Mouse (Mus musculus) CD4-positive helper T cell, adult 2 months (primary cell): ENCODE measurements around the gene Akap6.

Experiments used
- DNase-seq: peaks from one replicate; pipeline ENCODE4 v3.0.0-alpha.2; 2012; ENCODE audit warnings: low read depth, missing footprints, low spot score

The Akap6 gene

DNA sequence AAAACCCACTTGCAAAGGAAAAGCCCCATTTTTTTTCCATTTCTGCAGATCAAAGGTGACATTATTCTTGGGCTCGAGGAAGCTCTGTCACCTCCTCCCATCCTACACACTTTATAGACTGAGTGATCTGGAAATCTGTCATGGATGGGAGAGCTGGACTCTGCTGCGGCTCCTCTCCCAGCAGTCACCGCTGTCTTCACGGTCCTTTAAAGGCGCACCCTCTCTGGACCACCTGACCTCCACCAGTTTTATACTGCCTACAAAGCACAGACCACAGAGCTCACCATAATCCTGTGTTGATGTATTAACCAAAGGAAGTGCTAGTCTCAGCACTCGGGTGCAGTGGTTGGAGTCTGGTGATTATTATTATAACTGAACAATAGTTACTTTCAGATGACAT lies 330.7 kb downstream of the Akap6 start:
- no peak for DNase-seq

DNA sequence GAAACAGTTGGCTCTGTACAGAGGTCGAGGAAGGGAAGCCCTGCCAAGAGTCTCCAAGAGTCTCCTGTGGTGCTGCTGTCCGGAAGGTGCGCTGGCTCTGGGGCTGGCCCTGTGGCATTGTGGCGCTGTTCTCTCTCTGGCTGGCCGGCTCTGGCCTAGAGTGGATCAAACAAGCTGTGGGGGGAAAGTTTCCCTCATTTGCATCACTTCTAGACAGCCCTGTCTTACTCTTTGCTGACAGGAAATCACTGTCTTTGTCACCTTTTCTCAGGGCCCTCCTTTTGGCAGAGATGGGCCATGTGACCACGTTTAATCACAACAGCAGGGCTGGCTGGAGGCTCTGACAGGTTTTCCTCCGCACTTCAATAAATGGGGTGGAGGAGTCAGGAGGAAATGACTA lies 333.6 kb downstream of the Akap6 start:
- DNase-seq: peak; percentile 50

DNA sequence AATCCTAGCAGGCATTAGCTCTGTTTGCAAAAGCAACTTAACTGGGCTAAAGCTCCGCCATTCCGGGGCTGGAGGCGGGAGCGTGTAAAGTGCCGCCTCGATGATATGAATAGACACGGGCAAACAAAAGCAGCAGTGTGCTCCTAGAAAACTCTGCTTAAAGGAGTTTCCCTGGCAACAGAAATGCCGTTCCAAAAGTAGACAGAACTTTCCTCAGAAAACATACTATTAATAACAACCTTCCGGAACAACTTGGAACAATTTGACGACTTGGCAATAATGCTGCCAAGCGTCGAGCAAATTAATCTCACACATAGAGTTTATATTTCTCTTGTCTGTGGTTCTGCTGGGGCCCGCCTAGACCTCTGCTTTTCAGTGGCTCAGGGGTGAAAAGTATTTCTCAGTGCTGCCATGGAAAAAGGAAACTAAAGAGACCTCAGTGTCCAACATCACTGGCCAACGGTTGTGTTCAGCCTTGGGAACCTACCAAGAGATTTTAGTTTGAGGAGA lies 334.3 kb downstream of the Akap6 start:
- DNase-seq: no peak

DNA sequence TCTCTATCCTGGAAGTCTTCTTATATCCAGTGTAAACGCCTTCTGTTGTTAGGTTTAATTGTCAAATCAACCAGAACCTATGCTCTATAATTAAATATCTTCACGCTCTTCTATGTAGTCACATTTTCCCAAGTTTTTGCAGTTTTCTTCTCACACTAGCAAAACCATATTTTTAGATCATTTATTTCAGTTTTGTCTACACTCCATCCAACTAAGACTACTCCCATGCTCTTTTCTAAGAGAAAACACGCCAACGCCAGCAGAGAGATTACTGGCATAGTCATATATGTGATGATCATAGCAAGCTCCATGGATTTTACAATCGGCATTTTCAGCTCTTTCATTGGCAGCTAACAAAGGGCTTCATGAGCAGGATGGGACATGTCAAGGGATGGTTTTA lies 341.5 kb downstream of the Akap6 start:
- DNase-seq: no peak

- DNase-seq: peak; percentile 10
These were observed 343.6 kb downstream of the Akap6 start for GRCm38 (mm10) chr12:53042739-53043138.

GRCm38 (mm10) chr12:53057606-53058005 lies 358.4 kb downstream of the Akap6 start:
- DNase-seq: no peak

- DNase-seq: no peak
These were observed 361.7 kb downstream of the Akap6 start for GRCm38 (mm10) chr12:53060903-53061302.

DNA sequence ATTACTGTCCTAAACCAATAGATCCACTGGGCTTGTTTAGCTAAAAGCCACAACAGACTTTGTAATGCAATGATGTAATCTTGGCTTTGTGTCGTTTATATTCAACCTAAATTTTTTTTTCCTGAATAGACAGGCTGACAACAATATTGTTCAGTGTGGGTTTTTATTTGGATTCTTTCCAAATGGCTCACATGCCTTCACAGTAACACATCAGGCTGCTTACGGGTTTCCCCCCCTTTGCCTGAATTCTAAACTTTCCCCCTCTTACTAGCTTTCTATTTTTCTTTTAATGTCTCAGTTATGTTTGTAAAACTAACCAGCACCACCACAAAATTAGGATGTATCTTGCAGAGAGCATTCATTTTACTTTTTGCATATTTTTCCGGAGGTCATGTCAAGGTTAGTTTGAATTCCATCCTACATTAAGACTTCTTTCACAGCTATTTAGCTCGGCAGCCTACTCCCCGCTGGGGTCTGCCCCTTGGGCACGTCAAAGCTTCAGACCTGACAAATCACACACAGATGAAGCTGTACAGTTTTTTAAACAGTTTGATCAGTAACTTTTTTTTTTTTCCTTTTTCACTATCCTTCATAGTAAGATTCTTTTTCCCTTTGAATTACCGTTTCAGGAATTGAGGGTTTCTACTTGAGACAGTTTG lies 362.4 kb downstream of the Akap6 start:
- no peak for DNase-seq

GRCm38 (mm10) chr12:53063003-53063402 lies 363.8 kb downstream of the Akap6 start:
- no peak for DNase-seq

GRCm38 (mm10) chr12:53064241-53064760 lies 365.1 kb downstream of the Akap6 start:
- no peak for DNase-seq

GRCm38 (mm10) chr12:53065031-53065785 lies 366.0 kb downstream of the Akap6 start:
- DNase-seq: no peak

DNA sequence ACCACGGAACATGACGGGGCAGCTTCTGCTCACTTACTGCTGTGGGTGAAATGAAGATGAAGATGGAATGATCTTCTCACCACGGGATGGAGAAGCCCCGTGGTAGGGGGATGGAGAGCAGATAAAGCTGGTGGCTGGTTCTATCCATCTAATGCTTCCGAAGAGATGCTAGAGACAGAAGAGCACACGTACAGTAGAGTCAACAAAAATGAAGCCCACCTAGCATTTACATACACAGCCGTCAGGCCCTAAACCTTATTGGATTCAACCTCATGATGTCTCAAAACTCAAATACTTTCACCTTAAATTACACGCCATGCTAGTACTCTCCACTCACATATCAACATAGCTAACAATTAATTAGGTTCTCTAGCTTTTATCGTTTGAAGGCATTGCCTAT lies 367.1 kb downstream of the Akap6 start:
- DNase-seq: no peak

DNA sequence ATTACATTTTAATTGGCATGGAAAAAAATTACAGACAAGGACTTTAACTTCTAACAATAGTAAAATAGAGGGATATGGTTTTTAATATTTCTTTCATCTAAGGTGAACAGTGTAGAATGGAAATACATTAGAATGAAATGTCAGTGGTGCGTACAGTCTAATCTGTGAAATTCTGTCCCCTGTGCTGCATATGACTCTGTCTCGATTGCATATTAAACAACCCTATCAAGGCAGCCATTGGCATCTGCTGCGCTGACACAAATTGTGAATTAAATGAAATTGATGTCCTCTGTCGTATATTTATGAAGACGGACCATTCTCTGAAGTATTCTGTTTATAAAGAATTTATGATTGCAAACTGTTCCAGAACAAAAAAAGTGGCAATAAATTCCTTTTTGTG lies 371.7 kb downstream of the Akap6 start:
- no peak for DNase-seq

DNA sequence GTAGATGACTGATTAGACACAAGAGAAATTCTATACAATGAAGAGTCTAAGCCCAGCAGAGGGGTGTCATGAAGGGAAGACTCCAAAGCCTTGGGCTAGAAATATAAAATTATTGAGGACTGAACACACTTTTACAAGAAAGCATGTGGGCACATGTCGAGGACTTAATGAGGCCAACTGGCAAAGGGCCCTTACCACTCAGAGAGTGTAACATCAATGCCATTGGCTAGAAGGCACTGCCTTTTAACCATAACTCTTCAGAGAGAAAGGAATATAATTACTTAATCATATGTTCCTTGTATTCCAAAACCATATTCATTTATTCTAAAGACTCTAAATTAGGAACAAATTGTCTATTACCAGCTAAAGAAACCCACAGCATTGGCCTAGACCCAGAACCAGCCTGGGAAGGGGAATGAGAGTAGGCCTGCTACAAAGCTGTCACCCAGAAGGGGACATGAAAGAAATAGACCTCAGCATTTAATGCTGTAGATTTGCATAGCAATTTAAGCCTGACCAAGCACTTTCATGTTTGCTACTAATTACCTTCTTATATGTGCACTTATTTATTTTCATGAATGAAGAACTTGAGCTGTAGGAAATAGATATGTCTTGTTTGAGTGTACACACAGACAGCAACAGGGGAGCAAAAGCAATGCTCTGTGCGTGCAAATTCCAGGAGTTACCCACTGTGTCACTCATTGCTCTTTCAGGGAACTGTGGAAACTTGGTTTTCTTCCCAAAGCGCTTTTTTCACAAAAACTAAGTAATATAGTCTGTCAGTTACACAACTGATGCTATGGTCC lies 377.6 kb downstream of the Akap6 start:
- no peak for DNase-seq

DNA sequence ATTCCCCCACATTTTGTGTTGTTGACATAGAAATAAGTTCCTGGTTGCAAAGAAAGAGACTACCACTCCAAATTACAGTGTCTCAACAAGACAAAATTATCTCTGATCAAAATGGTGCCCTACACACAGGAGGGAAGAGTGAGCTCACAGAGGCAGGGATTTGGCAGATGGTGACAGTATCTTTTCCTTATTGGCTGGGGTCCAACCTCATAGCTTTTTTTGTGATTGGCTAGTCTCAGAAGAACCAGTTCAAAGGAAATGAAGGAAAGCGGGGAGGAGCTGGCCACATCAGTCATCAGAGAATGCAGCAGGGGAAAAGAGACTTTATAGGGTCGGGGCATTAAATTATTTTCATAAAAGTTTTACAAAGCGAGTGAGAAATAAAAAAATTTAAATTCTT lies 386.6 kb downstream of the Akap6 start:
- DNase-seq: no peak

DNA sequence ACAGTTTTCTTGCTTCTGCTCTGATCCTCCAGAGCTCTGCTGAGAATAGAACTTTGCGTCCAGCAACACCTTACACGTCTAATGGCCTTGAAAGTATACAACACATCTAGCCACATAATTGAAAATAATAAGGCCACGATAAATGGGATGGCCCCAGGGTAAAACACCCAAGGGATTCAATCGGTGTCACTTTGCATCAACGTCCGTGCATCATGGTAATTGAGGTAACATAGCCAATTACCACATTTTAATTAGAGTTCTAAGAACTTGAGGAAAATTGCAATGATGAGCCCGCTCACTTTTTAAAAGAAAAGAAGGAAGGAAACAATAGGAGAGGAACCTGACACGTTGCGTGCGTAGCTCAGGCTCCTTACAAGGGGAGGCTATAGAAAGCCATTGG lies 413.1 kb downstream of the Akap6 start:
- DNase-seq: no peak

GRCm38 (mm10) chr12:53119352-53119751 lies 420.2 kb downstream of the Akap6 start:
- DNase-seq: no peak

GRCm38 (mm10) chr12:53124131-53124530 lies 424.9 kb downstream of the Akap6 start:
- no peak for DNase-seq

GRCm38 (mm10) chr12:53124696-53125095 lies 425.5 kb downstream of the Akap6 start:
- DNase-seq: no peak

- DNase-seq: no peak
These were observed 426.1 kb downstream of the Akap6 start for GRCm38 (mm10) chr12:53125286-53125685.

DNA sequence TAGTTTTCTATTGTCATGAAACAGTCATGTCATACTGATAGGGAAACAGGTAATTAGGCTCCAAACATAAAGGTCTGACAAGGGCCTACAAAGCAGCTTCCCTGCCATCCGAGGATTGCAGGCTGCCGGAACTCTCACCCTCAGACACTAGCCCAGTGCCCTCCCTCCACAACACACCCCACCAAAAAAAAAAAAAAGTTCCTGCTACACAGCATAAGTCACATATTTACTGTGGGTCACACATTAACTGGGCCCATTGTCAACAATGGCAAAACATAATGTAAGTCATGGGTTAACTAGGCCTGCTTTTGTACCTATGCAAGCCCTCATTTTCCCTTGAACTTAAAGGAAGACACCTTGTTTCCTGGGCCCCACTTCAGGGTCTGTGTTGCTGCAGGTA lies 435.0 kb downstream of the Akap6 start:
- DNase-seq: no peak

DNA sequence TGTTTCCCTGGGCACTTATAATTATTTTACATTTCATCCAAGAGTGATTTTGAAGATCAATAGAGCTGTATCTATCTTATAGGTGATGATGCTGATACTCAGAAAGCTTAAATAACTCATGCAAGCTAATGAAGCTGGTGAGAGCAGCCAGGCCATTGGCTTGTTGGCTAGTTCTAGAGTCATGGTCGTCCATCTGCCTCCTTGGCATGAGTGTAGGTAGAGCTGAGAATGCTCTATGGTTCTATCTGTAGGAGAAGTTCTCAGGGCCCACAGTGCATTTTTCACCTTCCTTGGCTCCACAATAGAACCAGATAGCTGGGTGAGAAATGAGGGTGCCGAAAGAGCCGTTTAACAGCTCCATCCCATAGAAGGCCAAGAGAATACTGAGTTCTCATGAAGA lies 438.1 kb downstream of the Akap6 start:
- no peak for DNase-seq
